Mouse (Mus musculus): ENCODE results near the gene Spn.

GRCm38 (mm10) chr7:127113614-127114259 lies 23.9 kb downstream of the Spn start:
- no peak for TF ChIP-seq CTCF (IDR thresholded peaks at IDR 0.05; ENCODE audit: borderline replicate concordance, insufficient read depth, low read length)
- 0 out of 2 replicates have a peak, but pooled peaks have one; percentile 14 for TF ChIP-seq POLR2A (IDR thresholded peaks at IDR 0.05; ENCODE audit: low read depth, low read length)

Data from embryonic fibroblast, embryonic 13.5 days (primary cell).